Mouse (Mus musculus): Measurements from ENCODE around the gene Cd320.

- TF ChIP-seq CTCF (IDR thresholded peaks at IDR 0.05; ENCODE audit: low read depth) (no peak), EP300 (optimal IDR thresholded peaks at IDR 0.05) (no peak)
Observed at GRCm38 (mm10) chr17:33811142-33811516, 31.8 kb upstream of the Cd320 start.
